Mouse (Mus musculus): Measurements from ENCODE around the gene Krtap19-5.

DNA sequence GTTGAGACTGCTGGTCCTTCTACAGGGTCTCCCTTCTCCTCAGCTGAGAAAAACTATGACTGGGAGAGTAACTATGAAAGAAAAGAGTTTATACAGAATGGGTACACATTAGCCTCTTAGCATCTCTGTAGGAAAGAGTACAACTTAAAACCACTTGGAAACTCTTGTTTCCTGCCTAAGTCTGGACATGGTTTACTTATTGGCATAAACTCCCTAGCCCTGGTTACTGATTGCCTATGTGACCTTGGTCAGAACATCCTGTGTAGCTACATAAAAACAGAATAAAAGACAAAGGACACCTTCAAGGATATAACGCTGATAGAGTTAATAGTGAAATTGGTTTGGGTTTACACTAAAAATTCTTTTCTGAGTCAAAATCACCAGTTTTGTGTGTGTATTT lies 48.9 kb downstream of the Krtap19-5 start:
- TF ChIP-seq FOSL1 (IDR thresholded peaks at IDR 0.05; ENCODE audit: insufficient read depth, low read length, poor library complexity, severe bottlenecking) (no peak), CTCF (IDR thresholded peaks at IDR 0.05; ENCODE audit: control insufficient read depth, insufficient read depth, insufficient read length) (no peak)
